Mouse (Mus musculus): ENCODE results near the gene Bend6.
"Not testable (repeated sequence)": the region's sequence is repeated elsewhere in the genome, so short reads cannot be mapped to it uniquely, and the experiment has no call there.

Bend6 gene

DNA sequence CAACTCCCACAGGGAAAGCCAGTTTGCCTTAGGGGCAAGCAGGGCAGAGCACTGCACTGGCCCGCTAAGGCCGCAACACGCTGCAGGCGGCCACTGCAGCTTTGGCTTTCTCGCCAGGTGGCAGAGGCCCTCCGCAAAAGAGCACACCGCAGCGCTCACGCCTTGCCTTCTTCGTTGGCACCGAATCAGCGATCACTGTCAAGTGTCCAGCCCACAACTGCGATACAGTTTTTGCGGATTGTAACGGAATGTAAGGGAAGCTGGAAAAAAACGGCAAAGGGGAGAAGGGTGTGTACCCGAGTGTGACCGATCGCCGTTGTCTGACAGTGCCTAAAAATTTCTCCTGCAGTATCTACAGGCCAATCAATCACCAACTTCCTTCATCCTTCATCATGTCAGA, 689 bp downstream of the Bend6 start:
- no peak for DNase-seq (ENCODE audit: low spot score in 2 of 2)

DNA sequence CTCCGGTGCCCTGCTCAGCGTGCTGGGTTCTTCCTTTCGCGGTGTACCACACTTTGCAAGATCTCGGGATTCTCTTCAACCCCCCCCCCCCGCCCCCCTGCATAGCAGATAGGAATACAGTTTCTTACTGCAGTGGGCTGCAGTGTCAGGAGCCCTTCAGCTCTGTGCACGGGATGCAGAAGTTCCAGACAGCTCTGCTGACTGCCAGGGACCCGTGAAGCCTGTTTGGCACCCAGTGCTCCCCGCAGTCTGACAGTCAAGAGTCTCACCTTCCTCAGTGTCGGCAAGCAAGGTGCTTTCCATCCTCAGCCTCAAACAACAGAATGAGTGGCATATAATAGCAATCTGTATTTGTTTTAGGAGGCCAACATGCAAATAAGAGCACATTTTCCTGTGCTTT, 1.4 kb downstream of the Bend6 start:
- no peak for DNase-seq (ENCODE audit: low spot score in 2 of 2)

DNA sequence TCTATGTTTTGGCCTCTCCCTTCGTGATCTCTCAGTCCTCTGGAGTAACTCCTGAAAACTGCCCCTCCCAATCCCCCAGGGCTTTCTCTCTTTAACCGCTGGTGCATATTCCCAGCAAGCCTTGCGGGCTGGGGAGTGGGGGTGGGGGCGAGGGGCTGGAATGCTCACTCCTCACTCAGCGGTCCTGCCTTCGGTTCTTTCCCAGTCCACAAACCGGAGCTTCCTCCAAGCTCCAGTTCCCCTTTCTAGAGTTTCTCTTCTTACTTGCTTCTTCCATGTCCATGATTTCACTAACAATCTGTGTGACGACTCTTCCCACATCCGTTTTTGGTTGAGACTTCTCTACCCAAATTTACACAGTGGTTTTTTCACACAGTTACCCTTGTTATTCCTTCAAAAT, 4.0 kb downstream of the Bend6 start:
- DNase-seq (ENCODE audit: low spot score in 2 of 2) = no peak

DNA sequence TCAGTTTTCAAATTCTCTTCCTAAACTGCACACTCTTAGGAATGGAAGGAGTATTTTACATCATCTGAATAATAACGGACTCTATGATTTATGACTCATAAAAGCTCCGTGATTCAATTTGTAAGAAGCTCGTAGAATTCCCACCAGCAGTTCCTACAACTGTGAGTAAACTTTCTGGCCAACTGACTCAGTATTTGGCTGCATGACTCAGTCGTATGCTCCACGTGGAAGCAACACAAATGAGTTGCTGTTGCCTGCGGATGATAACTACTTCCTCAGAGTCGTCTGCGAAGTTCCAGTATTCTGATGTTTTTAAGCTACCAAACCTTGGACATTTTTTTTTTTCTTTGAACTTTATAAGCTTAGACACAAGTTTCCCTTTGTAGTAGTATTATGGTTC, 7.4 kb downstream of the Bend6 start:
- DNase-seq (ENCODE audit: low spot score in 2 of 2) = no peak

DNA sequence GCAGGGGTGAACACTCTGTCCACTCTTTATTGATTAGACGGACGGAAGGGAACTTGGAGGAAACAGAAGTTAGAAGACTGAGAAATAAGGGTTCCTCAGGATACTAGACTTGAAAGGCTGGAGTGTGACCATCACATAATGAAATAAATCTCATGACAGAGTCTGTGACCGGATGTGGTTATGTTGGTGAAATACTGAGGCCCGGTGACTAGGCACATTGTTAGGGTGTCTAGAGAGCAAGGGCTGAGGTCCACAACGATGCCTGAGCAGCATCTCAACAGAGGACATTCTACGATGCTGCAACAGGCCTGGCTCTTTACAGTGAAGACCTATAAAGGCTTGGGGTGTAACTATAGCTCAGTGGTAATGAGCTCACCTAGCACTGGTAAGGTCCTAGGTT, 9.2 kb downstream of the Bend6 start:
- DNase-seq (ENCODE audit: low spot score in 2 of 2) = no peak

DNA sequence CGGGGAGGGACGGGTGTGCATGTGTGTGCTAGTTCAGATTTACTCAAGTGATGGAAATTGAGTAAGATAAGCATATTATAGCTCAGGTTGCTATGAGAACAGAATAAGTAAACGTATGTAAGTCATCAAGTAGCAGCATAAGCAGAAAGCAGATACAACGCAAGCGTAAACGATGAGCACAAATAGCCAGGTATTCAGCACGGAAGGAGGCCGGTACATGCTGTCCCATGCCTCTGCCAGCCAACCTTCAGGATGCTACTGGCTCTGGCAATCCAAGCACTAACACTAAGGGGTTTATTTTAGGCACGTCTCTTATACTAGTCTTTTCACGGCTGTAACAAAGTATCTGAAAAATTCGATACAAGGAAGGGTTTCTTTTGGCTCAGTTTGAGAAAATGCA, 10.2 kb downstream of the Bend6 start:
- no peak for DNase-seq (ENCODE audit: low spot score in 2 of 2)

DNA sequence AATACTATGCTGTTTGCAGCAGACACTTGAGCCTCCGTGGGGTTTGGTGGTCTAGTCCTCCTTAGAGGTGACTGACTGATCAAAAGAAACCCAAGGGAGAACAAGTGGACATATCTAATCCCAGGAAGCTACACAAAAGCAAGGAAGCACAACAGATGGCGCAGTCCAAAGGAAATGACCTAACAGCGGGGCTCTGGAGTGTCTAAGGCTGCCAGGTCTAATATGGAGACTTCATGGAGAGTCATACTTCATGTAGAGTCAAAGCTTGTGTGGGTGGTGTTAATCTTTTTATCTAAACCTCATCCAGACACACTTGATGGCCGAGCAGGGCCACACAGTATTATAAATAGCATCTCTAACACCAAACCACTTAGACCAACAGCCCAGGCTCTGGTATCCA, 10.9 kb downstream of the Bend6 start:
- no peak for DNase-seq (ENCODE audit: low spot score in 2 of 2)

DNA sequence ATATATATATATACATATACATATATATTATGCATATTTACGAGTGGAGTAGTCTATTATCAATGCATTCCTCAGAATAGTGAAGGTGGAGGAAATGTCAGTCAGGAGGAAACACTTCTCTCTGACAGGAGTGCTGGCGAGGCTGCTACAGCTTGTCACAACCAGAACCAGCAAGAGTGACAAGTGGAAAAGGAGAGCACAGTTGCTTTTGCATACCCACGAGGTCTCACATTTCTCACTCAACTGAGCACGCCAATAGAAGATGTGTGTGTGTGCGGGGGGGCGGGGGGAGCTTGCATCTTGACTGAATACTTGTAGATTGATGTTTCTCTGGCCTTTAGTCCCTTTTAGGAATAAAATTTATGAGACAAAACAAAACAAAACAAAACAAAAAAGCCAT, 11.5 kb downstream of the Bend6 start:
- DNase-seq (ENCODE audit: low spot score in 2 of 2) = no peak

DNA sequence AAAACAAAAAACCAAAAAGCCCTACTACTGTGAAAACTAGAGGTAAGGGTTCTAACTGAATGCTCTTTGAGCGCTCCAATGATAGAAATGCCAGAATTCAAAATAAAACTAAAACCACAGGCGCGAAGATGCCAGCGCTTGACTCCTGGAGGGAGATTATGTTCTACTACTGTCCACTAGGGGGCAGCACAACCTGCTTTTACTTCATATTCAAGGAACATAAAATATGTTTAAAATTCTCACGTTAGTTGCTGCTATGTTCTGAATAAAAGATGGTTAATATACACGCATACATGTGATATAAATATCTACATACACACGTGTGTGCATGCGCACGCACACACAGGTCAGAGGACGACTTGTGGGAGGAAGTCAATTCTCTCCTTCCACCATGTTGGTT, 14.8 kb downstream of the Bend6 start:
- peak in 1 of 2 experiments; percentile 58 for DNase-seq (ENCODE audit: low spot score in 2 of 2)

DNA sequence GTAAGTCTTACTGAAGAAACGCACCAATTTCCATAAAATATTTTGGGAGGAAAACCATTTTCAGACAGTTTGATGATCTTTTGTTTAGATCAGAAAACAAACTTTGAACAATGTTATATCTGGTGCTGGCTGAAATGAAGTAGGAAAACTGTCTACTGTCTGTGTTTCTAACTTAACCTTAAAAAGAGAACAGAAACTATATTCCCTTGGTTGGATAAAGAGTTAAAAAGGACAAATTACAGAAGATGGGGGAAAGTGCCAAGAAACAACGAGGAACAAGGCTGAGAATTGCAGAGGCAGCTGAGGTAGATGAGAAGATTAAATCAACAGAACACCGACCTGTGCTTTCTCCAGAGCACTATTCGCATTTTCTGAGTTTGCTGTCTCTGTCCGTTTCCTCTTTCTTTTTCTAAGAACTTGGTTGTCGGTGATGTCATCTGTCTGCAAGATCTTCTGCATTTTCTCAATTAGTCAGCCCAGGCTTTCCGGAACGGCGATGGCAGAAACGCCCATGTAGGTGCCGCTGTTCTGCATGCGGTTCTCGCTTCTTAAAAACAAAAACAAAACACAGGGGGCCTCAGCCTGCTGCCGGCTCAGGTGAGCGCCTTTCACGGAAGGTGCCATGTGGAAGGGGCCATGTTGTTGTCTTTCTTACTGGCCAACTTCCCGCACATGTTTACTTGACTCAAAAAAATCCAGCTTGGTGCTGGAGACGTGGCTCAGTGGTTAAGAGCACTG, 24.3 kb downstream of the Bend6 start:
- peak; percentile 32 to 58 for DNase-seq (ENCODE audit: low spot score in 2 of 2)

DNA sequence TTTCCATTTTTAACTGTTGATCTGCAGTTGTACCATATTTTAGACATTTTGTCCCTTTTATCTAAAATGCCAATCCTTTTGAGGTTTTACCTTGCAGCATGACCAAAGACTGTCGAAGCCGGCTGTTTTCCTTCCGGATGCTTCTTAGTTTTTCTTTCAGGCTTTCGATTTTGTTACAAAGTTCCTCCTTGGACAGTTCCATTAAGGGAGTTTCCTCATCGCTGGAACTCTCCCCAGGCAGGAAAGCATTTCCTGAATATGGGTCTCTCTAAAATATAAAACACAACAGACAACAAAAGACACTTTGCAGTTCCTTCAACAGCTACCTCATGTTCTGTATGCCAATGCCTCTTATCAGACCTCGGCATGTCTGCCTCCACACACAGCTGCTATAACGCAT, 29.4 kb downstream of the Bend6 start:
- DNase-seq (ENCODE audit: low spot score in 2 of 2) = no peak

DNA sequence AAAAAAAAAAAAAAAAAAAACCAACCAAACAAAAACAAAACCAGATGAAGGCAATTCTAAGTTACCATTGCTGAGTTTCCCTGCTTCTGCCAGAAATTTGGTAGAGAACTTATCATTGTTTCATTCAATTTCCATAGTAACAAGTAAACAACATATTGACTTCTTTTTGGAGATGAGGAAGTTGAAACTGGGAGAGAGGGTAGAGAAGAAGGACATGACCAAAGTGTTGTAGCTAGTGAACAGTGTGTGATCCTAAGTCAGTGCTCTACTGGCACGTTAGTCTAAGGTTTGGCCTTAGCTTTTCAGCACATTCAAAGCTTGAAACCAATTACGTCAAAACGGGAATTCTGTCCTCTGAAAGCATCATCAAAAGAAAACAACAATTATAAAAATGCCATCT, 31.2 kb downstream of the Bend6 start:
- no peak for DNase-seq (ENCODE audit: low spot score in 2 of 2)

DNA sequence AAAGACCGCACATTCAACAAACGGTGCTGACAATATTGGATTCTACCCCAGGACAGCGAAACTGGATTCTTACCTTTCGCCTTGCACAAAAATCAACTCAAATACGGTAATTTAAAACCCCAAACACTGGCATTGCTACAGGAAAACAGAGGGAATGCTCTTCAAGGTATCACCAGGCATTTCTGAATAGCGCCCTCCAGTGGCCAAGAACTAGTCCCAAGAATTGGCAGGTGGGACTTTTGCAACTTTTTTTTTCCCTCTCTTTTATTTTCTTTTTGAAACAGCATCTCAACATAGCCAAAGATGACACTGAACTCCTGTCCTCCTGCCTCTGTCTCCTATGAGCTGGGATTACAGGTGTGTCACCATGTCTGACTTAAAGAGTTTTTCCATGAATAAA, 31.9 kb downstream of the Bend6 start:
- DNase-seq (ENCODE audit: low spot score in 2 of 2) = peak in 1 of 2 experiments; percentile 44

DNA sequence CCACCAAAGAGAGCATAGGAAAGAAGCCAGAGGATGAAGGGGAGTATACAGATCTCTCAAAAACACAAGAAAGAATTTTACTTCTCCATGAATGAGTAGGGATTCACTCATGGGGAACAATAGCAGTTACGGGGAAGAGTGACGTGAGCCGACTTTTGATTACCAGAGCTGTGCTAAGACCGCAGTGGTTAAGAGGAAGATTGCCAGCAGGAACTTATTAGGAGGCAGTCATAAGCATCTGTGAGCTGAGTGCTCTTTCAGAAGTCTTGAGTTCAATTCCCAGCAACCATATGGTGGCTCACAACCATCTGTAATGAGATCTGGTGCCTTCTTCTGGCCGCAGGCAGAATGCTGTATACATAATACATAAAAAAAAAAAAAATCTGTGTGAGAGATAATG, 34.1 kb downstream of the Bend6 start:
- DNase-seq (ENCODE audit: low spot score in 2 of 2) = no peak

DNA sequence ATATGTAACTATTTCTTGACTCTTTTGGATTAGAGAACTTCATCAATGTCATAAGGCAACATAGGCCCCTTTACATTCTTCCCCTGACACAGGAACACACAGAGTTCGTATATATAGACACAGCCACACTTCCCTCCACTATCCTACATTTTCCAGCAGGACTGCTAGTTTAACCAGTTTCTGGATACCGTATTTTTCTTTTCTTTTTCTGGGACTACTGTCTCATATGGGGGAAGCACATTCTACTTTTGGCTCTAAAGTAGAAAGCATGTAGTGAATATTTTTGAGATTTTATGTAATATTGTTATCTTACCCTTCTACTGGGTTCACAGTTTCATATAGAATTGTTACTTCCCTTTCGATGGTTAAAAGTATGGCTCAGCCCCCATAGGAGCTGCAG, 38.2 kb downstream of the Bend6 start:
- no peak for DNase-seq (ENCODE audit: low spot score in 2 of 2)

DNA sequence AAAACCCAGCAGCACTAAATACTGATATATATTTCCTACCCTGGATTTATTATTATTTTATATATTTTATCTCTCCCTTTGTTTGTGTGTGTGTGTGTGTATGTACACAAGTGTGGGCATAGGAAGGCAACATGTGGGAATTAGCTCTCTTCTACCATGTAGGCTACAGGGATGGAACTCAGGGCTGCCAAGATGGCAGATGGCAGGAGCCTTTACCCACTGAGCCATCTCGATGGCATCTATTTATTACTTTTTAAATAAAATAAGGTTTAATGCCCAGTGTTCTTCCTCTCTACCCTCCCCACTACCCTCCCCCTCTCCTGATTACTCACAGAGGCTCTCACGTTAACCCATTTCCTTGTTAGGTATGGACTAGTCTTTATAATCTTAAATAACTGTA, 38.6 kb downstream of the Bend6 start:
- no peak for DNase-seq (ENCODE audit: low spot score in 2 of 2)

DNA sequence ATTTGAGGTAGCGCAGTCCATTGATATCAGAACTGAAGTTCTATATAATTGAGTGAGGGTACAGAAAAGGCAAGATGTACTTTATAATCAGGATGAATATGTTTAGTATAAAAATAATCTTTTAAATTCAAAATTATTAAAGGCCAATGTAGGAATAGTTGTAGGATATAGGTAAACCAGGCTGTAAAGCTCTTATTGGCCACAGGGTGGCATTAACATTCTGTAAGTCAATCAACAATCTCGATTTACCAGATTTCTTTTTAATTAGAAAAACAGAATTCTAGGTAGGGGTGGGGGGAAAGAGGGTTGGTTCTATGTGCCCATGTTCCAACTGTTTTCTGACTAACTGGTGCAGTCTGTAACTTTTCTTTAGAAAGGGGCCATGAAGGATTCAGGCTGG, 60.8 kb downstream of the Bend6 start:
- DNase-seq (ENCODE audit: low spot score in 2 of 2) = no peak

DNA sequence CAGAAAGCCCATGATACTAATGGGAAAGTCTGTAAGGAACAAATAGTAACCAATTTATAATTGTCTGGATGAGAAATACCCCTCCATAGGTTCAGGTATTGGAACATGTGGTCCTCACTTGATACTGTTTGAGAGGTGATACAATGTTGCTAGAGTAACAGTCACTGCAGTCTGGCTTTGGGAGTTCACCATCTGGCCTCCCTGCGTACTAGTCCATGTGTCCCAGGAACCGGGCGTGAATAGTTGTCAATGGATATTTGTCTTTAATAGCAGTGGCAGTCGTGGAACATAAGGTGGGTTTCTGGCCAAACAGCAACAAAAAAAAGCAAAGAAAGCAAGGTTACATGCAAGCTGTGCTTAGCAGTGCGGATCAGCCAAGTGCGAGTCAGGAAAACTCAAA, 63.8 kb downstream of the Bend6 start:
- DNase-seq (ENCODE audit: low spot score in 2 of 2) = no peak

DNA sequence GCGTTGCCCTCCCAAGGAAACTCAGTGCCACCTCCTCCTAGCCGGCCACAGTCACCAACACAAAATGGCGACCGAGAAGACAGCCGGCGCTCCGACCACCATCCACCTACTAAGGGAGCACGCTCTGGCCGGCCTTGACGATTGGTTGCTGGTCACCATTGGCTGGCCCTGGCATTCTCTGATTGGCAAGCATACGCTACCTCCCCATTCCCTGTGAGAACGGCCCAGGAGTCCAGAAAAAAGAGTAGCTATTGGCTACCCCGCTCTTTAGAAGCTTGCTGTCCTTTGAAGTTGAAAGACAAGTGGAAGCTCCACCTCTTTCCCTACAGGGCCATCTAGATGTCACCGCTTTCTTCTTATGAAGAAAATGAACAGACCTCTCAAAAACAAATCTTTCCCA, 68.7 kb downstream of the Bend6 start:
- DNase-seq (ENCODE audit: low spot score in 2 of 2) = not testable (repeated sequence)

DNA sequence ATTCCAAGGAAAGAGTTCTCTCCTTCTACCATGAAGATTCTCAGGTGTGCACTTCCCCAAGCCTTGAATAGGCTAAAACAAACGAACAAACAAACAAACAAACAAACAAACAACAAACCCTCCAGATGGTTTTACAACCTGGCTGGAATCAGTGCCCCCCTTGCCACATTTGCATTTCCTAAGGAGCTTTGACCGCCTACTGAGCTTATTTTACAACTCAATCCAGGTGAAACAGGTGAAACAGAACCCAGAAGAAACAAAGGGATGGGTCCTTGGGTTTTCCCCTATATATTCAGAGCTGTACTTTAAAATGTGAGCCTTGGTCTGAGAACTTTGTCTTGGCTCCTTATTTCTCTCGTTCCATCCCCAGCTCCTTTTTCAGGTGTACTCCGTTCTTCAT, 77.0 kb downstream of the Bend6 start:
- no peak for DNase-seq (ENCODE audit: low spot score in 2 of 2)

DNA sequence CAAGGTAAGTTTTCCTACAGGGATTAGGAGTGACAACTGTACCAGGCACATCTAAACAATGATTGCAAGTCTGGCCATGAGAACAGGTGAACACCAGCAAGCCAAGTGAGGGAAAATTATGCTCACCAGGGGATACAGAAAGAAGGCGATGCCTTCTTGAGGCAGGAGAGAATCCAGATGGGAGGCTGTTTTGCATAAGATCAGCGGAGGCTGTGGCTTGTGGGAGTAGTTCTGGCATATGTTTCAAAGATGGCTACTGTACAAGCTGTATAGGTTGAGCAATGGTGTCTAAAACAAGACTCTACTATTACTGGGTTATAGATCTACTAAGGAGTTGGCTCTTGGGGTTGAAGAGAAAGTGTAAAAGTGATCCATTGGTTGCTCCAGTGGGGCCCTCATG, 89.7 kb downstream of the Bend6 start:
- DNase-seq (ENCODE audit: low spot score in 2 of 2) = no peak

DNA sequence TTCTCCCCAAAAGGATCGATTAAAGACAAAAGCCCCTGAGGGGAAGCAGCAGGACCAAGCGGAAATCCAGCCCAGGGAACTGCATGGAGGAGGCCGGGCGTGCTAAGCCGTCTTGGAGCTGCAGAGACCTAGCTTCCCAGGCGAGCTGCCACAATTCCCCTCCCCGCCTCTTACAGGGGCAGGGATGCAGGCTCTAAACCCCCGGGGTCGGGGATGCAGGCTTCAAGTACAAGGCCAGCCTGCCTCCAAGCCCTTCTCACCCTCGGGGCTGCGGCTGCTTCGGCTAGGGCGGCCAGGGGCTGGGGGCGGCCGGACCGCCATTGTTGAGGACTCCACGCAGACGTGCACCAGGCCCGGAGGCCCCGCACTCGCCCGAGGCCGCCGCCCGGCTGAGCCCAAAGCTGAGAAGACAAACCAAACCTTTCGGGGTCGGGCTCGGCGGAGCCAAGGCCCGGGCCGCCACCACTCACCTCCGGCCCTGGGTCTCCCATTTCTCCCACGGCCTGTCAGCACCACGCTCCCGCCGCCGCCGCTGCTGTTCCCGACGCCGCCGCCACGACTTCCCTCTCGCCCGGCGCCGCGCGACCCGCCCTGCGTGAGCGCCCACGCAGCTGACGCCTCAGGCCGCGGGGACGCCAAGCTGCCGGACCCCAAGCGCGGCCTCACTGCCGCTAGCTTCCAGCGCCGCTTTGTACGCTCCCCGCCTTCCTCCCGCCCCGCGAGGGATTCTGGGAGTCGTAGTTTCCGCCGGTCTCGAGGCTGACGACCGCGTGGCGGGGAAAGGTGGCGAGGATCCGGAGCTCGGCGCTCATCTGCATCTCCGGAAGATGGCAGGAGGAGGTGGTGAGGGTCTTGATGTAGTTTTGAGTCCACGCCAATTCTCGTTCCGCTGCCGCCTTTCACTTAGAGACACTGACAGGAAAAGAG, 93.5 kb downstream of the Bend6 start, which contains the start of gene Zfp451:
Zfp451 (minus strand) TSS at position 728 of the 927 bp plus-strand sequence.
- DNase-seq (ENCODE audit: low spot score in 2 of 2) = peak; percentile 81 to 84

DNA sequence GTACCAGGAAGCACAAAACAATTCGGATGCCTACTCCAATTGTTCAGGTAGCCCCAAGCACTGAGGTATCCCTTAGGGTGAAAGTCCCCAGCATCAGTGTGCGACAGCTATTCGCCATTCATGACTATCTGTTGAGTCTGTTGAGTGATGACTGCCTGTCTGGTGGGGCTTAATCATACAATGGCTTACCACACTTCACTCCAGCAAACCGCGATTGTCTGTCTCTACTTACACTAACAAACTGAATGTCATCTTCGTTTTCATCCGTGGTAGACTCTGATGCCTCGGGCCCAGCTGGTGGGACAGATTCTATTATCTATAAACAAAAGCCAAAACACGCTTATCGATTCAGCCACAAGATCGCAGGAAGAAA, 94.1 kb downstream of the Bend6 start:
- peak in 1 of 2 experiments; percentile 4 for DNase-seq (ENCODE audit: low spot score in 2 of 2)
